Mouse (Mus musculus): ENCODE results near the gene B230104I21Rik.

- TF ChIP-seq POLR2A (IDR thresholded peaks at IDR 0.05; ENCODE audit: low read depth, low read length) (no peak), CTCF (conservative IDR thresholded peaks at IDR 0.05; ENCODE audit: insufficient read depth, insufficient read length, low read depth, low read length) (0 out of 2 replicates have a peak, but pooled peaks have one; percentile 23)
These were observed 56.7 kb downstream of the B230104I21Rik start for GRCm38 (mm10) chr4:154392641-154393040.

Measured in kidney, adult 2 months (tissue).